Mouse (Mus musculus): Measurements from ENCODE around the gene Endod1. TPM values are rescaled to one million over a fixed set of nuclear protein-coding genes. Genes with fewer than 3 reads are reported as not detected.

Endod1 gene
- polyA plus RNA-seq, 1 experiment from 2014 or later, result 27.9 TPM

- Histone ChIP-seq H3K9me3 (ENCODE audit: control insufficient read depth, low read depth, low read length) (no peaks in the 10 kb centered on the region; the same call in 1 of the 2 replicates), H3K4me2 (replicated peaks; ENCODE audit: low read depth, low read length) (no peak overlapping the region), H3K36me3 (ENCODE audit: control insufficient read depth, insufficient read depth, low read length) (no peaks in the 10 kb centered on the region), H3K4me3 (ENCODE audit: low read depth, low read length) (no peak overlapping the region), H3K4me1 (ENCODE audit: control insufficient read depth, insufficient read depth, low read length) (no peaks in the 10 kb centered on the region), H3K27ac (ENCODE audit: low read length) (no peak overlapping the region), H3K9ac (replicated peaks; ENCODE audit: low read depth, low read length) (no peak overlapping the region), H3K27me3 (ENCODE audit: control insufficient read depth, insufficient read depth, low read length) (no peaks in the 10 kb centered on the region)
- no peak for ATAC-seq (ENCODE audit: insufficient number of reproducible peaks, insufficient read depth, low FRiP score, low read depth)
Measured at GRCm38 (mm10) chr9:14372440-14372839, 8.9 kb downstream of the Endod1 start.

- Histone ChIP-seq H3K9me3 (ENCODE audit: control insufficient read depth, low read depth, low read length) (no peaks in the 10 kb centered on the region; the same call in 1 of the 2 replicates), H3K4me3 (ENCODE audit: low read depth, low read length) (no peak overlapping the region), H3K4me1 (ENCODE audit: control insufficient read depth, insufficient read depth, low read length) (peaks cover 11% of the 10 kb centered on the region; the same call in 1 of the 2 replicates), H3K27ac (ENCODE audit: low read length) (no peak overlapping the region), H3K36me3 (ENCODE audit: control insufficient read depth, insufficient read depth, low read length) (no peaks in the 10 kb centered on the region), H3K9ac (replicated peaks; ENCODE audit: low read depth, low read length) (no peak overlapping the region), H3K27me3 (ENCODE audit: control insufficient read depth, insufficient read depth, low read length) (no peaks in the 10 kb centered on the region), H3K4me2 (replicated peaks; ENCODE audit: low read depth, low read length) (no peak overlapping the region)
- ATAC-seq (ENCODE audit: insufficient number of reproducible peaks, insufficient read depth, low FRiP score, low read depth), result peak; percentile 80; the same call in 1 of the 2 replicates
Measured at GRCm38 (mm10) chr9:14369271-14369670, 12.0 kb downstream of the Endod1 start.

GRCm38 (mm10) chr9:14367850-14368249 lies 13.5 kb downstream of the Endod1 start:
- no peak overlapping the region for H3K4me2 ChIP-seq (replicated peaks; ENCODE audit: low read depth, low read length)
- H3K27me3 ChIP-seq (ENCODE audit: control insufficient read depth, insufficient read depth, low read length), result no peaks in the 10 kb centered on the region
- H3K4me1 ChIP-seq (ENCODE audit: control insufficient read depth, insufficient read depth, low read length), result peaks cover 11% of the 10 kb centered on the region; the same call in 1 of the 2 replicates
- H3K27ac ChIP-seq (ENCODE audit: low read length), result no peak overlapping the region
- H3K36me3 ChIP-seq (ENCODE audit: control insufficient read depth, insufficient read depth, low read length), result no peaks in the 10 kb centered on the region
- H3K4me3 ChIP-seq (ENCODE audit: low read depth, low read length), result no peak overlapping the region
- no peak overlapping the region for H3K9ac ChIP-seq (replicated peaks; ENCODE audit: low read depth, low read length)
- ATAC-seq (ENCODE audit: insufficient number of reproducible peaks, insufficient read depth, low FRiP score, low read depth), result no peak
- WGBS, result 94% methylated on average over 4 of the region's 4 CpGs
- no peaks in the 10 kb centered on the region; the same call in 1 of the 2 replicates for H3K9me3 ChIP-seq (ENCODE audit: control insufficient read depth, low read depth, low read length)

- H3K4me1 ChIP-seq (ENCODE audit: control insufficient read depth, insufficient read depth, low read length), result peaks cover 11% of the 10 kb centered on the region; the same call in 1 of the 2 replicates
- H3K4me3 ChIP-seq (ENCODE audit: low read depth, low read length), result no peak overlapping the region
- no peak overlapping the region for H3K4me2 ChIP-seq (replicated peaks; ENCODE audit: low read depth, low read length)
- no peaks in the 10 kb centered on the region for H3K27me3 ChIP-seq (ENCODE audit: control insufficient read depth, insufficient read depth, low read length)
- no peak overlapping the region for H3K9ac ChIP-seq (replicated peaks; ENCODE audit: low read depth, low read length)
- 59% methylated on average over 4 of the region's 4 CpGs for WGBS
- H3K27ac ChIP-seq (ENCODE audit: low read length), result 0 out of 2 replicates have a peak overlapping the region, but pooled peaks have one; percentile 52
- no peak for ATAC-seq (ENCODE audit: insufficient number of reproducible peaks, insufficient read depth, low FRiP score, low read depth)
- H3K36me3 ChIP-seq (ENCODE audit: control insufficient read depth, insufficient read depth, low read length), result no peaks in the 10 kb centered on the region
- H3K9me3 ChIP-seq (ENCODE audit: control insufficient read depth, low read depth, low read length), result no peaks in the 10 kb centered on the region; the same call in 1 of the 2 replicates
Measured at GRCm38 (mm10) chr9:14365481-14366125, 15.7 kb downstream of the Endod1 start.

- ATAC-seq (ENCODE audit: insufficient number of reproducible peaks, insufficient read depth, low FRiP score, low read depth), result no peak
- WGBS, result 94% methylated on average over 9 of the region's 9 CpGs
- H3K36me3 ChIP-seq (ENCODE audit: control insufficient read depth, insufficient read depth, low read length), result no peaks in the 10 kb centered on the region
- H3K4me2 ChIP-seq (replicated peaks; ENCODE audit: low read depth, low read length), result no peak overlapping the region
- H3K4me3 ChIP-seq (ENCODE audit: low read depth, low read length), result no peak overlapping the region
- H3K27me3 ChIP-seq (ENCODE audit: control insufficient read depth, insufficient read depth, low read length), result no peaks in the 10 kb centered on the region
- no peaks in the 10 kb centered on the region; the same call in 1 of the 2 replicates for H3K9me3 ChIP-seq (ENCODE audit: control insufficient read depth, low read depth, low read length)
- 0 out of 2 replicates have a peak overlapping the region, but pooled peaks have one; percentile 12 for H3K27ac ChIP-seq (ENCODE audit: low read length)
- peaks cover 11% of the 10 kb centered on the region; the same call in 1 of the 2 replicates for H3K4me1 ChIP-seq (ENCODE audit: control insufficient read depth, insufficient read depth, low read length)
- no peak overlapping the region for H3K9ac ChIP-seq (replicated peaks; ENCODE audit: low read depth, low read length)
Measured at GRCm38 (mm10) chr9:14364719-14365118, 16.6 kb downstream of the Endod1 start.

- Histone ChIP-seq H3K27ac (ENCODE audit: low read length) (no peak overlapping the region), H3K36me3 (ENCODE audit: control insufficient read depth, insufficient read depth, low read length) (no peaks in the 10 kb centered on the region), H3K4me2 (replicated peaks; ENCODE audit: low read depth, low read length) (no peak overlapping the region), H3K9me3 (ENCODE audit: control insufficient read depth, low read depth, low read length) (no peaks in the 10 kb centered on the region), H3K4me1 (ENCODE audit: control insufficient read depth, insufficient read depth, low read length) (peaks cover 11% of the 10 kb centered on the region; the same call in 1 of the 2 replicates), H3K9ac (replicated peaks; ENCODE audit: low read depth, low read length) (no peak overlapping the region), H3K4me3 (ENCODE audit: low read depth, low read length) (no peak overlapping the region), H3K27me3 (ENCODE audit: control insufficient read depth, insufficient read depth, low read length) (no peaks in the 10 kb centered on the region)
- WGBS, result 82% methylated on average over 6 of the region's 6 CpGs
- no peak for ATAC-seq (ENCODE audit: insufficient number of reproducible peaks, insufficient read depth, low FRiP score, low read depth)
Measured at GRCm38 (mm10) chr9:14363540-14363939, 17.8 kb downstream of the Endod1 start.

GRCm38 (mm10) chr9:14362068-14362768 lies 19.1 kb downstream of the Endod1 start:
- WGBS, result 87% methylated on average over 8 of the region's 8 CpGs
- no peak for ATAC-seq (ENCODE audit: insufficient number of reproducible peaks, insufficient read depth, low FRiP score, low read depth)
- Histone ChIP-seq H3K4me3 (ENCODE audit: low read depth, low read length) (no peak overlapping the region), H3K4me1 (ENCODE audit: control insufficient read depth, insufficient read depth, low read length) (peaks cover 11% of the 10 kb centered on the region; the same call in 1 of the 2 replicates), H3K9ac (replicated peaks; ENCODE audit: low read depth, low read length) (no peak overlapping the region), H3K27me3 (ENCODE audit: control insufficient read depth, insufficient read depth, low read length) (no peaks in the 10 kb centered on the region), H3K36me3 (ENCODE audit: control insufficient read depth, insufficient read depth, low read length) (no peaks in the 10 kb centered on the region), H3K27ac (ENCODE audit: low read length) (no peak overlapping the region), H3K9me3 (ENCODE audit: control insufficient read depth, low read depth, low read length) (no peaks in the 10 kb centered on the region), H3K4me2 (replicated peaks; ENCODE audit: low read depth, low read length) (no peak overlapping the region)

- Histone ChIP-seq H3K36me3 (ENCODE audit: control insufficient read depth, insufficient read depth, low read length) (no peaks in the 10 kb centered on the region; the same call in 1 of the 2 replicates), H3K4me1 (ENCODE audit: control insufficient read depth, insufficient read depth, low read length) (no peaks in the 10 kb centered on the region), H3K4me2 (replicated peaks; ENCODE audit: low read depth, low read length) (no peak overlapping the region), H3K27me3 (ENCODE audit: control insufficient read depth, insufficient read depth, low read length) (no peaks in the 10 kb centered on the region), H3K9ac (replicated peaks; ENCODE audit: low read depth, low read length) (no peak overlapping the region), H3K4me3 (ENCODE audit: low read depth, low read length) (no peak overlapping the region), H3K9me3 (ENCODE audit: control insufficient read depth, low read depth, low read length) (no peaks in the 10 kb centered on the region), H3K27ac (ENCODE audit: low read length) (no peak overlapping the region)
- 79% methylated on average over 4 of the region's 4 CpGs for WGBS
- ATAC-seq (ENCODE audit: insufficient number of reproducible peaks, insufficient read depth, low FRiP score, low read depth), result no peak
Measured at GRCm38 (mm10) chr9:14357033-14357432, 24.3 kb downstream of the Endod1 start.
